Mouse (Mus musculus) G1E (cell line): ENCODE measurements around the gene Rnase4. TPM values are rescaled to one million over a fixed set of nuclear protein-coding genes. Genes with fewer than 3 reads are reported as not detected.
A peak's percentile ranks its signal among the peaks of the same experiment; 100 is the strongest.

Experiments used
- ATAC-seq: 2 replicates; pipeline ENCODE4 v1.8.0; 2016; ENCODE audit warnings: mild to moderate bottlenecking; ENCODE audit not compliant: insufficient number of reproducible peaks, poor library complexity, low FRiP score, severe bottlenecking; ENCODE audit errors: extremely low read depth
- DNase-seq: peaks from one replicate; pipeline ENCODE4 v3.0.0; 2012; ENCODE audit warnings: low spot score
- H3K27me3 ChIP-seq: 2 replicates; pipeline ENCODE4 v1.6.1; 2012; ENCODE audit warnings: mild to moderate bottlenecking, low read length, inconsistent platforms; ENCODE audit not compliant: insufficient read depth
- H3K36me3 ChIP-seq: replicated peaks from 2 replicates; pipeline ENCODE3; 2012; ENCODE audit warnings: mild to moderate bottlenecking, inconsistent platforms
- H3K4me1 ChIP-seq: 2 replicates; pipeline ENCODE4 v1.6.1; 2012; ENCODE audit warnings: low read depth, low read length, inconsistent platforms, mixed read lengths; ENCODE audit not compliant: insufficient read depth
- H3K4me3 ChIP-seq: 2 replicates; pipeline ENCODE4 v1.5.1; 2012; ENCODE audit warnings: low read depth, mild to moderate bottlenecking, inconsistent platforms, low read length, moderate library complexity, mixed read lengths
- H3K9me3 ChIP-seq: replicated peaks from 2 replicates; pipeline ENCODE4 v1.6.1; 2012; ENCODE audit warnings: inconsistent platforms
- CTCF ChIP-seq: IDR thresholded peaks from 2 replicates; pipeline ENCODE4 v1.5.1; 2012; ENCODE audit warnings: low read depth, low read length, inconsistent platforms, mixed read lengths
- GATA1 ChIP-seq: IDR thresholded peaks from 2 replicates; pipeline ENCODE4 v1.6.1; 2012; ENCODE audit warnings: borderline replicate concordance, low read length, inconsistent platforms, mixed read lengths
- GATA2 ChIP-seq: IDR thresholded peaks from 2 replicates; pipeline ENCODE4 v1.6.1; 2012; ENCODE audit warnings: low read depth, low read length, inconsistent platforms, borderline replicate concordance
- POLR2AphosphoS5 ChIP-seq: IDR thresholded peaks from 2 replicates; pipeline ENCODE4 v1.6.1; 2012; ENCODE audit warnings: low read depth, low read length, inconsistent platforms; ENCODE audit not compliant: insufficient replicate concordance
- TAL1 ChIP-seq: conservative IDR thresholded peaks from 2 replicates; pipeline ENCODE4 v1.6.1; 2012; ENCODE audit warnings: low read depth, low read length, inconsistent platforms, mixed read lengths
- polyA plus RNA-seq: library from polyadenylated mRNA; stranded (reverse); fragments of >175 nt; gene quantifications from 2 replicates; pipeline ENCODE4 v1.2.3, GENCODE M21; 2012
- total RNA-seq, 2 experiments: library from RNA; stranded (forward) in 1 of 2; stranded (reverse) in 1 of 2; fragments of 200-1000 nt in 1 of 2; fragments of >200 nt in 1 of 2; fragmentation: Nextera tagmentation in 1 of 2; gene quantifications; 2 replicates each; pipeline ENCODE4 v1.2.3; 2014 to 2017

Gene Rnase4
- total and polyA plus RNA-seq, 3 experiments: 0.49 to 3.2 TPM; not detected in 1

GRCm38 (mm10) chr14:51125684-51126083 lies 34.8 kb downstream of the Rnase4 start:
- no peaks in the 10 kb centered on the region for H3K36me3 ChIP-seq
- H3K4me1 ChIP-seq: peaks cover 75% of the 10 kb centered on the region
- H3K4me3 ChIP-seq: no peak overlapping the region
- H3K9me3 ChIP-seq: no peaks in the 10 kb centered on the region
- no peak for TF ChIP-seq GATA2
- H3K27me3 ChIP-seq: no peaks in the 10 kb centered on the region
- DNase-seq (no peak), ATAC-seq (no peak)

- DNase-seq: no peak
- Histone ChIP-seq H3K9me3 (no peaks in the 10 kb centered on the region), H3K4me1 (peaks cover 78% of the 10 kb centered on the region), H3K4me3 (peak overlapping the region; percentile 52; the same call in 1 of the 2 replicates), H3K36me3 (no peaks in the 10 kb centered on the region), H3K27me3 (no peaks in the 10 kb centered on the region)
- TF ChIP-seq GATA1 (no peak), CTCF (no peak), POLR2AphosphoS5 (no peak), GATA2 (no peak), TAL1 (no peak)
- ATAC-seq: peak; percentile 50
These were observed 36.9 kb downstream of the Rnase4 start for GRCm38 (mm10) chr14:51127648-51128258.

- DNase-seq (no peak), ATAC-seq (no peak)
- TF ChIP-seq POLR2AphosphoS5 (no peak), GATA2 (no peak), GATA1 (no peak), TAL1 (no peak), CTCF (no peak)
- Histone ChIP-seq H3K4me3 (peak overlapping the region; percentile 69), H3K4me1 (peaks cover 69% of the 10 kb centered on the region), H3K27me3 (no peaks in the 10 kb centered on the region), H3K9me3 (no peaks in the 10 kb centered on the region), H3K36me3 (no peaks in the 10 kb centered on the region)
These were observed 38.1 kb downstream of the Rnase4 start for GRCm38 (mm10) chr14:51128775-51129623.

- ATAC-seq (no peak), DNase-seq (no peak)
- peak overlapping the region; percentile 69; the same call in 1 of the 2 replicates for H3K4me3 ChIP-seq
- H3K9me3 ChIP-seq: no peaks in the 10 kb centered on the region
- H3K27me3 ChIP-seq: no peaks in the 10 kb centered on the region
- H3K4me1 ChIP-seq: peaks cover 64% of the 10 kb centered on the region
- H3K36me3 ChIP-seq: no peaks in the 10 kb centered on the region
- TF ChIP-seq TAL1: no peak
- no peak for TF ChIP-seq GATA1
- no peak for TF ChIP-seq POLR2AphosphoS5
- no peak for TF ChIP-seq GATA2
- no peak for TF ChIP-seq CTCF
These were observed 38.7 kb downstream of the Rnase4 start for GRCm38 (mm10) chr14:51129624-51129975.

- Histone ChIP-seq H3K9me3 (no peaks in the 10 kb centered on the region), H3K4me3 (peak overlapping the region; percentile 69), H3K27me3 (no peaks in the 10 kb centered on the region), H3K4me1 (peaks cover 61% of the 10 kb centered on the region), H3K36me3 (no peaks in the 10 kb centered on the region)
- ATAC-seq (peak; percentile 83), DNase-seq (no peak)
- TF ChIP-seq POLR2AphosphoS5 (no peak), TAL1 (peak; percentile 87)
These were observed 39.6 kb downstream of the Rnase4 start for GRCm38 (mm10) chr14:51130315-51130940.

- Histone ChIP-seq H3K9me3 (no peaks in the 10 kb centered on the region), H3K36me3 (no peaks in the 10 kb centered on the region), H3K4me1 (peaks cover 57% of the 10 kb centered on the region), H3K4me3 (peak overlapping the region; percentile 48; the same call in 1 of the 2 replicates), H3K27me3 (no peaks in the 10 kb centered on the region)
- no peak for TF ChIP-seq GATA1
- TF ChIP-seq CTCF: no peak
- TF ChIP-seq TAL1: no peak
- no peak for TF ChIP-seq POLR2AphosphoS5
- TF ChIP-seq GATA2: no peak
- ATAC-seq: no peak
- DNase-seq: no peak
These were observed 40.4 kb downstream of the Rnase4 start for GRCm38 (mm10) chr14:51131086-51131815.
